Mouse (Mus musculus) bone marrow, adult 2 months (tissue): ENCODE measurements around the gene Gpc6. TPM values are rescaled to one million over a fixed set of nuclear protein-coding genes. Genes with fewer than 3 reads are reported as not detected.
A peak's percentile ranks its signal among the peaks of the same experiment; 100 is the strongest.

Source experiments
- H3K27ac ChIP-seq: fragments of 200-500 bp; 2 replicates; pipeline ENCODE4 v1.5.1; 2012; ENCODE audit warnings: low read depth, mild to moderate bottlenecking, control low read depth, inconsistent platforms, low read length; ENCODE audit not compliant: control insufficient read depth, poor library complexity, insufficient read depth
- H3K4me1 ChIP-seq: fragments of 200-500 bp; 2 replicates; pipeline ENCODE4 v1.6.1; 2011; ENCODE audit warnings: low read length; ENCODE audit not compliant: control insufficient read depth, insufficient read depth
- H3K4me3 ChIP-seq: fragments of 200-500 bp; replicated peaks from 2 replicates; pipeline ENCODE3; 2011; ENCODE audit warnings: mild to moderate bottlenecking, low read depth, low read length, control low read depth; ENCODE audit not compliant: control insufficient read depth
- CTCF ChIP-seq: fragments of 200-500 bp; IDR thresholded peaks from 2 replicates; pipeline ENCODE4 v1.5.1; 2011; ENCODE audit warnings: low read length, control low read depth; ENCODE audit not compliant: control insufficient read depth, insufficient read depth
- POLR2A ChIP-seq: fragments of 200-500 bp; IDR thresholded peaks from 2 replicates; pipeline ENCODE4 v1.6.1; 2011; ENCODE audit warnings: low read depth, mild to moderate bottlenecking, control low read depth, low read length, borderline replicate concordance; ENCODE audit not compliant: control insufficient read depth
- WGBS: fragments of 180-500 bp; shearing (Covaris S2); methylation state at CpG from one replicate; pipeline ENCODE4 v1.1.7; 2018; 5-methylcytosine and 5-hydroxymethylcytosine counted together
- polyA plus RNA-seq: library from polyadenylated mRNA; stranded (reverse); fragments of >200 nt; gene quantifications from 2 replicates; pipeline ENCODE4 v1.2.4, GENCODE M21; 2011; ENCODE audit warnings: low replicate concordance; ENCODE audit not compliant: missing spikeins, insufficient read depth, insufficient read length

The Gpc6 gene
- polyA plus RNA-seq, 1 experiment = 2.2 TPM

DNA sequence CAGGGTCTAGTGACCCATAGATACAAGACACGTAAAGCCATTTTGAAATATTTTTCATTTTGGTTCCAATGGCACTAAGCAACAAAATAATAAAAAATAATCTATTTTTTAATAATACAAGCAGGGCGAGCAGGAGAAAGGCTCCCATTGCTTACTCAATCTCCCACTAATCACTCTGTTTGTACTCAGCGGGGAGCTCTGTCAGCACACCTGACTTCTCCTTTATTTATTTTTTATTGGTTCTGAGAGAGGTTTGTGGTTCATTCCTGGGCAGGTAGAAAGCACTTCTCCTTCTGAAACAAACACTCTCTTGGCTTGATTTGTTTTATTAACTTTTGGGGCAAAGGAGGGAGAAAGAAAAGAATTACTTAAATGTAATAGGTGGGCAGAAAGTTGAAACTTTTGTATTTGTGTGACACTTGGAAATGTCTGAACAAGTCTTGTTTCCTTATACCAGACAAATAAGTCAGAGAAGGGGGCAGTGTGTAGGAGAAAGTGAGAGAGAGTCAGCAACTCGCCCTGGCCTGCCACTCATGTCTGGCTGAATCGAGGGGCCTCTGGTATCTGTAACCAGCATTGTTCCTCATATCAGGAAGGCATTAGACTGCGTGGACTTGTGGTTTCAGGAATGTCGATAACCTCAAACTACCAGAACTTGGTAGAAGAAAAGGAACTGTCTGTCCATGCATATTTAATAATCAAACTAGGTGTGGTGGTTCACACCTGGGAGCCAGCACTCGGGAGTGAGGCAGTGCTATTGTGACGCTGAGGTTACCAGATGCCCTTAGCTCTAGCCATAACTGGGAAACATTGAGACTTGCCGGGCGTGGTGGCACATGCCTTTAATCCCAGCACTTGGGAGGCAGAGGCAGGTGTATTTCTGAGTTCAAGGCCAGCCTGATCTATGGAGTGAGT lies 924.7 kb downstream of the Gpc6 start:
- Histone ChIP-seq H3K4me3 (no peak overlapping the region), H3K4me1 (no peaks in the 10 kb centered on the region), H3K27ac (no peak overlapping the region)
- TF ChIP-seq CTCF (no peak), POLR2A (no peak)
- WGBS = 65% methylated on average over 11 of the region's 11 CpGs

- WGBS = 84% methylated on average over 3 of the region's 3 CpGs
- Histone ChIP-seq H3K27ac (no peak overlapping the region), H3K4me1 (no peaks in the 10 kb centered on the region), H3K4me3 (no peak overlapping the region)
- no peak for TF ChIP-seq CTCF
- no peak for TF ChIP-seq POLR2A
These were observed 927.2 kb downstream of the Gpc6 start for GRCm38 (mm10) chr14:117852266-117852665.

DNA sequence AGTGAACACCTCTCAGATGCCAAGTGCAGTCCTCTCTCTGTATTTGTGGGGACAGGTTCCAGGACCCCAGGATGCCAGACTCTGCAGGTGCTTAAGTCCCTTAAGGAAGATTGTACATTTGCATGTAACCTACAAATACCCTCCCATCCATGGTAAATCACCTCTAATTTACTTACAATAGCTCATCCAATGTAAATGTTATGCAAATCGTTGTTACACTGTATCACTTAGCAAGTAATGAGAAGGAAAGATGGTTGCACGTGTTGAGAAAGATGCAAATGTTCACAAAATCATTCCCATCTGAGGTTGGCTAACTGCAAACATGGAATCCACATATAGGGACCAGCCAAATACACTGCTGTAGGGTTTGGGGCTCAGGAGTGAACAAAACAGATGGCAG lies 927.7 kb downstream of the Gpc6 start:
- TF ChIP-seq CTCF = no peak
- no peak for TF ChIP-seq POLR2A
- no peak overlapping the region for H3K27ac ChIP-seq
- no peak overlapping the region for H3K4me3 ChIP-seq
- H3K4me1 ChIP-seq = no peaks in the 10 kb centered on the region
- WGBS = 83% methylated on average over 2 of the region's 2 CpGs

- Histone ChIP-seq H3K4me1 (no peaks in the 10 kb centered on the region), H3K27ac (no peak overlapping the region), H3K4me3 (no peak overlapping the region)
- TF ChIP-seq POLR2A (no peak), CTCF (no peak)
- 80% methylated on average over 5 of the region's 5 CpGs for WGBS
These were observed 929.4 kb downstream of the Gpc6 start for GRCm38 (mm10) chr14:117854498-117854897.

DNA sequence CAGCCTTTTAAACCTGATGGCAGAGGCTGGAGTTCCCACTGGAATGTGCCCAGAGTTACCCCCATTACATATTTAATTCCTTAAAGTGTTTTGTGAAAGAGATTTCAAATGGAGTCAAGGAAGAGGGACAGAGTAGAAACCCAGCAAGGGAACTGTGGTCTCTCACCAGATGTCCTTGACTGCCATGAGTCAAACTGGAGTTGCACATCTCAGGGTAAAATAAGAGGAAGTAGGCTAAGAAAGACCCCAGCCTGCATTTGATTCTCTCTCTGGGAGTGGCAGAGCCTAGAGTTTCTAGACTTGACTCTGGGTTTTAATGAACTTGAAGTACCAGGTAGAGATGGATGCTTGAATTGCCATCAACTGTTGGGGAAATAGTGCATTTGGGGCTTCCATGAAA lies 946.2 kb downstream of the Gpc6 start:
- Histone ChIP-seq H3K4me1 (no peaks in the 10 kb centered on the region; the same call in 1 of the 2 replicates), H3K4me3 (no peak overlapping the region), H3K27ac (no peak overlapping the region)
- TF ChIP-seq CTCF (no peak), POLR2A (no peak)

- 0 out of 2 replicates have a peak, but pooled peaks have one; percentile 6 for TF ChIP-seq CTCF
- no peak for TF ChIP-seq POLR2A
- Histone ChIP-seq H3K4me1 (no peaks in the 10 kb centered on the region), H3K27ac (no peak overlapping the region), H3K4me3 (no peak overlapping the region)
- WGBS = 87% methylated on average over 9 of the region's 9 CpGs
These were observed 954.2 kb downstream of the Gpc6 start for GRCm38 (mm10) chr14:117879313-117879712.

- WGBS = 81% methylated on average over 6 of the region's 6 CpGs
These were observed 956.0 kb downstream of the Gpc6 start for GRCm38 (mm10) chr14:117881112-117881511.

GRCm38 (mm10) chr14:117882222-117882621 lies 957.1 kb downstream of the Gpc6 start:
- H3K4me1 ChIP-seq = no peaks in the 10 kb centered on the region
- no peak overlapping the region for H3K27ac ChIP-seq
- TF ChIP-seq CTCF (peak; percentile 67), POLR2A (no peak)
- WGBS = 56% methylated on average over 3 of the region's 3 CpGs
- no peak overlapping the region for H3K4me3 ChIP-seq

More at GRCm38 (mm10) chr14:117881112-117881511, 956.0 kb downstream of the Gpc6 start:
- Histone ChIP-seq H3K4me1 (no peaks in the 10 kb centered on the region), H3K4me3 (no peak overlapping the region), H3K27ac (no peak overlapping the region)
- TF ChIP-seq CTCF (no peak), POLR2A (no peak)
